Mouse (Mus musculus) kidney, adult 2 months (tissue): ENCODE results near the gene Serpinb1c.
"Not testable (repeated sequence)": the region's sequence is repeated elsewhere in the genome, so short reads cannot be mapped to it uniquely, and the experiment has no call there.

Experiments
- CTCF ChIP-seq: fragments of 200-500 bp; conservative IDR thresholded peaks from 2 replicates; pipeline ENCODE4 v1.5.1; 2011; ENCODE audit warnings: low read depth, mild to moderate bottlenecking, control low read depth, low read length, moderate library complexity, mixed read lengths; ENCODE audit not compliant: insufficient read depth, insufficient read length
- POLR2A ChIP-seq: fragments of 200-500 bp; IDR thresholded peaks from one replicate; pipeline ENCODE4 v1.6.1; 2011; ENCODE audit warnings: low read depth, low read length, control low read depth

DNA sequence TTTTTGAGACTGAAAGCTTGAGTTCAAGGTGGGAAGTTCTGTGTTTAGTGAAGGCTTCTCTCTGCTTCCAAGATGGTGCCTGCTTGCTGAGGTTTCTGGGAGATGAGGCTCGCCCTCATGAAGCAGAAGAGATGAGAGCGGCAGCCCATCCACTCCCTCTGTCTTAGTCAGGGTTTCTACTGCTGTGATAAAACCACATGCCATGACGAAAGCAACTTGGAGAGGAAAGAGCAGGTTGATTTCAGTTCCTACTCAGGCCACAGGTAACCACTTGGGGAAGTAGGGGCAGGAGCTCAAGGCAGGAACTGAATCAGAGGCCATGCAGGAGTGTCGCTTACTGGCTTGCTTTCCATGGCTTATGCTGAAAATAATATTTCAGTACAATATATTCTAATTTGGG, 29.8 kb downstream of the Serpinb1c start:
- TF ChIP-seq CTCF, POLR2A: not testable (repeated sequence)
